Mouse (Mus musculus): Measurements from ENCODE around the gene Tmigd3. TPM values are rescaled to one million over a fixed set of nuclear protein-coding genes. Genes with fewer than 3 reads are reported as not detected.
"Not testable (repeated sequence)": the region's sequence is repeated elsewhere in the genome, so short reads cannot be mapped to it uniquely, and the experiment has no call there.

Tmigd3 gene
- polyA plus RNA-seq, 1 experiment from 2014 or later: not detected

GRCm38 (mm10) chr3:105912097-105912880 lies 41.6 kb downstream of the Tmigd3 start:
- Histone ChIP-seq H3K36me3 (no peaks in the 10 kb centered on the region), H3K4me3 (no peak overlapping the region), H3K27me3 (replicated peaks) (no peaks in the 10 kb centered on the region), H3K4me1 (no peaks in the 10 kb centered on the region), H3K9me3 (no peaks in the 10 kb centered on the region), H3K9ac (no peak overlapping the region), H3K27ac (no peak overlapping the region), H3K4me2 (replicated peaks) (no peak overlapping the region)
- 82% methylated on average over 9 of the region's 9 CpGs for WGBS
- ATAC-seq (ENCODE audit: low FRiP score, low read depth): no peak

- no peaks in the 10 kb centered on the region for H3K9me3 ChIP-seq
- H3K9ac ChIP-seq: no peak overlapping the region
- H3K27me3 ChIP-seq (replicated peaks): no peaks in the 10 kb centered on the region
- H3K27ac ChIP-seq: no peak overlapping the region
- no peaks in the 10 kb centered on the region for H3K4me1 ChIP-seq
- no peak overlapping the region for H3K4me3 ChIP-seq
- ATAC-seq (ENCODE audit: low FRiP score, low read depth): no peak
- WGBS: 78% methylated on average over 10 of the region's 10 CpGs
- no peak overlapping the region for H3K4me2 ChIP-seq (replicated peaks)
- H3K36me3 ChIP-seq: no peaks in the 10 kb centered on the region
Measured at GRCm38 (mm10) chr3:105913839-105914681, 43.4 kb downstream of the Tmigd3 start.

DNA sequence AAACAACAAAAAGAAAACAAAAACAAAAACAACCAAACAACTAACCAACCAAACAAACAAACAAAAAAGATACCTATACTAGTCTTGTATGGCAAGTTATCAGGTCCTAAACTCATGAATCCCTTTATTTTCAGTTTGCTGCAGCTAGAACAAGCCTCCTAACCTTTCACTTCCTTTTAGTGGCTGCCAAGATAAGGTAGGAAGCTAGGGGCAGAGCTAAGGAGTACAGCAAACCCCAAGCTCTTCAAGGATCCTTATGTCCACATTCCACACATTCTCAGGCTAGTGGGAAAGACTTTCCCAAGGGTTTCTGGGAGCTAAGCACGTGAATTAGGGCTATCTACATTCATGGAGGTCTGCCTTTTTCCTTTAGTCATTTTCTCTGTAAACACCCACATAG lies 44.6 kb downstream of the Tmigd3 start:
- ATAC-seq (ENCODE audit: low FRiP score, low read depth): no peak
- Histone ChIP-seq H3K4me1 (no peaks in the 10 kb centered on the region), H3K4me2 (replicated peaks) (no peak overlapping the region), H3K27me3 (replicated peaks) (no peaks in the 10 kb centered on the region), H3K4me3 (no peak overlapping the region), H3K36me3 (no peaks in the 10 kb centered on the region), H3K9me3 (no peaks in the 10 kb centered on the region), H3K27ac (no peak overlapping the region), H3K9ac (no peak overlapping the region)
- 36% methylated on average over 1 of the region's 1 CpGs for WGBS

DNA sequence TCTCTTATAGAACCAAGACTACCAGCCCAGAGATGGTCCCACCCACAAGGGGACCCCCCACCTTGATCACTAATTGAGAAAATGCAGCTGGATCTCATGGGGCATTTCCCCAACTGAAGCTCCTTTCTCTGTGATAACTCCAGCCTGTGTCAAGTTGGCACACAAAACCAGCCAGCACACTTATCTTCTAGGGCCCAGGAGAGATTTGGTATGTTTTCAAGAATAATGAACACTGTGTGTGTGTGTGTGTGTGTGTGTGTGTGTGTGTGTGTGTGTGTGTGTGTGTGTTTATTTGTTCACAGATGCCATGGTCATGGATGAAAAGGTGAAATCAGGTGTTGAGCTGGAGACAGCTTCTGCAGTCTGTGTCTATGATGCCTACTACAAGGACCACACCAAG lies 45.8 kb downstream of the Tmigd3 start:
- H3K9me3 ChIP-seq; H3K27me3 ChIP-seq (replicated peaks); H3K4me2 ChIP-seq (replicated peaks); H3K9ac ChIP-seq; H3K27ac ChIP-seq; H3K36me3 ChIP-seq; H3K4me1 ChIP-seq; H3K4me3 ChIP-seq; ATAC-seq (ENCODE audit: low FRiP score, low read depth): not testable (repeated sequence)

DNA sequence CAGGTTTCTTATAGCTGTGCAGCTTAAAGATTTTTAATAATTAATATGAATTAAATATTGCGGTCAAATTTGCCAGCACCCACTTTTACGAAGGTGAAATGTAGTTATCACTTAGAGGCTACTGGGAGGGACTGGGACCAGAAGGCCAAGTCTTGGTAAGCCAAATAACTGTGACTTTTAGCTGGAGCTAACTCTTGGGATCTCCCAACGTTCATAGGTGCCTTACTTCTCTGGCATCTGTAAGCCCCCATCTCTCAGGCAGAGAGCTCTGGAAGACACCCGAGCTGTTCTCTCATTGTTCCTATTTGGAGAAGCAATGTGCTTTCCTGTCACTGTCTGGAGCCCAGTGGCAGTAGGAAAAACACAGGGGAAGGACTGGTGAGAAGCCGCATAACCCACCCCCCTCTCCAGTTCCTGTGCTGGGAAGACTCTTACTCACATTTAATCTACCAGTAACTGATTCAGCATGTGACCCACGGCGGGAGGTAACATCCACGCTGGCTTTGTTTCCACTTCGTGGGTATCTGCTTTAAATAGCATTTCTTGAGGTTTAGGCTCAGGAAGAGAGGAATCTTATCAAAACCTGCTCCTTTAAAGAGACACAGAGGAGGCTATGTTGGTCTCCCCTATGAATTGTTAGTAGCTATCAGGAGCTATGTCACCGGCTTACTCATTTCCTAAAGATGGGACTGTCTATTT lies 47.1 kb downstream of the Tmigd3 start:
- H3K27ac ChIP-seq: no peak overlapping the region
- no peaks in the 10 kb centered on the region for H3K9me3 ChIP-seq
- H3K9ac ChIP-seq: no peak overlapping the region
- WGBS: 69% methylated on average over 10 of the region's 10 CpGs
- no peaks in the 10 kb centered on the region for H3K36me3 ChIP-seq
- no peak overlapping the region for H3K4me3 ChIP-seq
- H3K4me1 ChIP-seq: no peaks in the 10 kb centered on the region
- H3K4me2 ChIP-seq (replicated peaks): no peak overlapping the region
- H3K27me3 ChIP-seq (replicated peaks): no peaks in the 10 kb centered on the region
- ATAC-seq (ENCODE audit: low FRiP score, low read depth): no peak

GRCm38 (mm10) chr3:105918355-105918745 lies 47.6 kb downstream of the Tmigd3 start:
- H3K27me3 ChIP-seq (replicated peaks): no peaks in the 10 kb centered on the region
- H3K4me2 ChIP-seq (replicated peaks): no peak overlapping the region
- ATAC-seq (ENCODE audit: low FRiP score, low read depth): no peak
- WGBS: 79% methylated on average over 3 of the region's 3 CpGs
- H3K9ac ChIP-seq: no peak overlapping the region
- H3K9me3 ChIP-seq: no peaks in the 10 kb centered on the region
- H3K4me1 ChIP-seq: no peaks in the 10 kb centered on the region
- no peaks in the 10 kb centered on the region for H3K36me3 ChIP-seq
- no peak overlapping the region for H3K27ac ChIP-seq
- no peak overlapping the region for H3K4me3 ChIP-seq

- not testable (repeated sequence) for H3K9ac ChIP-seq; H3K4me3 ChIP-seq; H3K4me1 ChIP-seq; H3K9me3 ChIP-seq; H3K36me3 ChIP-seq; H3K27me3 ChIP-seq (replicated peaks); H3K27ac ChIP-seq; ATAC-seq (ENCODE audit: low FRiP score, low read depth); H3K4me2 ChIP-seq (replicated peaks)
Measured at GRCm38 (mm10) chr3:105920743-105921142, 50.0 kb downstream of the Tmigd3 start.

GRCm38 (mm10) chr3:105921959-105922358 lies 51.3 kb downstream of the Tmigd3 start:
- no peaks in the 10 kb centered on the region for H3K27me3 ChIP-seq (replicated peaks)
- WGBS: 72% methylated on average over 2 of the region's 2 CpGs
- no peaks in the 10 kb centered on the region for H3K9me3 ChIP-seq
- no peaks in the 10 kb centered on the region for H3K4me1 ChIP-seq
- no peaks in the 10 kb centered on the region for H3K36me3 ChIP-seq
- no peak overlapping the region for H3K4me2 ChIP-seq (replicated peaks)
- ATAC-seq (ENCODE audit: low FRiP score, low read depth): no peak
- H3K4me3 ChIP-seq: no peak overlapping the region
- H3K27ac ChIP-seq: no peak overlapping the region
- no peak overlapping the region for H3K9ac ChIP-seq

- Histone ChIP-seq H3K4me1 (no peaks in the 10 kb centered on the region), H3K9ac (no peak overlapping the region), H3K9me3 (no peaks in the 10 kb centered on the region), H3K27ac (no peak overlapping the region), H3K4me3 (no peak overlapping the region), H3K27me3 (replicated peaks) (no peaks in the 10 kb centered on the region), H3K4me2 (replicated peaks) (no peak overlapping the region), H3K36me3 (no peaks in the 10 kb centered on the region)
- WGBS: 86% methylated on average over 9 of the region's 9 CpGs
- no peak for ATAC-seq (ENCODE audit: low FRiP score, low read depth)
Measured at GRCm38 (mm10) chr3:105924616-105925015, 53.9 kb downstream of the Tmigd3 start.

DNA sequence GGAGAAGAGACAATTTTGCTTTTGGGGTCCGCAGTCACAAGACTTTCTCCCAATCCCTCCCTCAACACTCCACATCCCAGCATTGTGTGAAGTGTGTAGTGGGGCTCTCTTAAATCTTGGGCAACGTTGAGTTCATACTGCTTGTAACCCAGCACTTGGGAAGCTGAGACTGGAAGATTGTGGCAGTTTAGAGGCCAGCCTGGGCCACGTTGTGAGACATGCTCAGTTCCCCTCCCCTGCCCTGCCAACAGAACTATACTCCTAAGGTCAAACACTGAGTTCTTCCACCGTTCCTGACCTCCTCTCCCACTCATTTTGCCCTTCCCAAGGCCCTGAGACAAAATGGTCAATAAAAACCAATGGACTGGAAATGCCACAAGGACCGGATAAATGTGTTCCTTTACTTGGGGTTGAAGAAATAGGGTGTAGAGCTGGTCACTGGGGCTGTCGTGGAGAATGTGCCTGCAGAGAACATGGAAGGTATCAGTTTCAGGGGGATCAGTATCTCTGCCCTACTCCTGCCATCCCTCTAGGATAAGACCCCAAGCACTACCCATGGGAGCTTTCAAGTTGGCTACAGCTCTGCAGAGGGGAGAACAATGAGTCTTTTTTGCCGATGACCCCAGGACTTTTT lies 57.0 kb downstream of the Tmigd3 start:
- H3K9ac ChIP-seq: no peak overlapping the region
- no peak overlapping the region for H3K4me2 ChIP-seq (replicated peaks)
- no peak overlapping the region for H3K4me3 ChIP-seq
- 57% methylated on average over 7 of the region's 7 CpGs for WGBS
- H3K27me3 ChIP-seq (replicated peaks): no peaks in the 10 kb centered on the region
- H3K27ac ChIP-seq: no peak overlapping the region
- no peak for ATAC-seq (ENCODE audit: low FRiP score, low read depth)
- no peaks in the 10 kb centered on the region for H3K9me3 ChIP-seq
- H3K36me3 ChIP-seq: no peaks in the 10 kb centered on the region
- no peaks in the 10 kb centered on the region for H3K4me1 ChIP-seq

DNA sequence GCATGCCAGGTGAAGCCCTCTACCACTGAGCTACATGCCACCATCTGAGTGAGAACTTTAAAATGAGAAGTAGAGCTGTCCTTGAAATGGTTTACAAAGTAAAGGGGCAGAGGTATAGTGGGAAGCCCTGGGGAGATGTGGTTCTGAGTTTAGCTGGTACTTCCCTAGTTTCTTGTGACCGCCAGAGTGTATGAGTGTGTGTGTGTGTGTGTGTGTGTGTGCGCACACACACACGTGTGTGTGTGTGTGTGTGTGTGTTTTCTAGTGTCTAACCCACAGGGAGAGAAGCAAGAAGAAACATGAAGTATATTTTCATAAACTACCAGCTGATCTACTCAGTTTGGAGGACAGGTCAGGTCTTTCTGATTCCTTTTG lies 57.5 kb downstream of the Tmigd3 start:
- Histone ChIP-seq H3K27ac (no peak overlapping the region), H3K9ac (no peak overlapping the region), H3K27me3 (replicated peaks) (no peaks in the 10 kb centered on the region), H3K36me3 (no peaks in the 10 kb centered on the region), H3K4me3 (no peak overlapping the region), H3K4me1 (no peaks in the 10 kb centered on the region), H3K9me3 (no peaks in the 10 kb centered on the region), H3K4me2 (replicated peaks) (no peak overlapping the region)
- 90% methylated on average over 3 of the region's 3 CpGs for WGBS
- no peak for ATAC-seq (ENCODE audit: low FRiP score, low read depth)

GRCm38 (mm10) chr3:105928781-105929180 lies 58.1 kb downstream of the Tmigd3 start:
- Histone ChIP-seq H3K9me3 (no peaks in the 10 kb centered on the region), H3K4me1 (no peaks in the 10 kb centered on the region), H3K4me2 (replicated peaks) (no peak overlapping the region), H3K4me3 (no peak overlapping the region), H3K27me3 (replicated peaks) (no peaks in the 10 kb centered on the region), H3K27ac (no peak overlapping the region), H3K9ac (no peak overlapping the region), H3K36me3 (no peaks in the 10 kb centered on the region)
- ATAC-seq (ENCODE audit: low FRiP score, low read depth): no peak
- 91% methylated on average over 6 of the region's 6 CpGs for WGBS
